ENCODE assay signal across 9 mouse cellular contexts in the genomic region with DNA sequence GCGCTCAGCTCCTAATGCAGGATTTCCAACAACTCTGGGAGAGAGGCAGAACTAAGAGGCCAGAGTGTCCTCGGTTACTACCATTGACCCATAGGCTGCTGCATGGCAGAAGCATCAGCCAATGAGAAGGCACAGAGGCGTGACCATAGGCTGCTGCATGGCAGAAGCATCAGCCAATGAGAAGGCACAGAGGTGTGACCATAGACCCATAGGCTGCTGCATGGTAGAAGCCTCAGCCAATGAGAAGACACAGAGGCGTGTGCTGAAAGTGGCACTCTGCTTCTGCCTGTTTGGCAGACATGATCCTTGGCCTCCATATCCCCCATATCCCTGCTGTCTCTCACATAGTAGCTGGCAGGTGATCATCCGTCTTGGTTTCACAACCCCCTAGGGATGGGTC.
DNase-seq lines count a peak whose midpoint lies in the region; ATAC-seq and TF ChIP-seq lines count a peak whose summit lies in the region.
"Had no signal": no experiment of that assay in that cellular context is flagged by ENCODE, and none has a peak within 500 bp of the region (broad histone marks: within the 10 kb centered on the region; RNA-seq: fewer than 3 reads in every experiment).

No protein-coding gene starts in this region.

- no peaks in the 10 kb centered on the region for H3K79me2 ChIP-seq in MEL (ENCODE audit: control insufficient read depth, insufficient read depth, low read length, poor library complexity)

- DNase-seq in frontal cortex, postnatal 36 days (ENCODE audit: low spot score in 2 of 2), result no peak
- peak; percentile 72 for DNase-seq in MEL (ENCODE audit: low read depth, low spot score)
- peak; percentile 20 for DNase-seq in induced T-regulatory cell, adult 2 months (ENCODE audit: low read depth)
- no peak for DNase-seq in urinary bladder, adult 2 months (ENCODE audit: low spot score)
- DNase-seq in thymus, postnatal 10 days (ENCODE audit: low spot score in 2 of 2), result no peak
- DNase-seq in layer of hippocampus, adult 9-10 months (ENCODE audit: low spot score), result no peak

- no peak overlapping the region for H3K4me2 ChIP-seq in midbrain, embryonic 12.5 days (replicated peaks)
- H3K4me2 ChIP-seq: embryonic facial prominence, embryonic 15.5 days had no signal

- no peak overlapping the region for H3K4me3 ChIP-seq in MEL (ENCODE audit: control insufficient read depth in 1 of 2, insufficient read depth in 1 of 2, low read depth in 2 of 2, low read length in 2 of 2)
- no peak overlapping the region for H3K4me3 ChIP-seq in midbrain, embryonic 12.5 days
- H3K4me3 ChIP-seq: embryonic facial prominence, embryonic 15.5 days had no signal

- TF ChIP-seq CTCF in MEL (IDR thresholded peaks at IDR 0.05 in 2 of 3, conservative IDR thresholded peaks at IDR 0.05 in 1 of 3; ENCODE audit: control insufficient read depth in 1 of 3, insufficient read depth in 1 of 3, low read depth in 2 of 3, low read length in 3 of 3, poor library complexity in 1 of 3, severe bottlenecking in 1 of 3), result no peak

- no peaks in the 10 kb centered on the region for H3K9me3 ChIP-seq in MEL (replicated peaks; ENCODE audit: insufficient read depth, low read length)
- H3K9me3 ChIP-seq in midbrain, embryonic 12.5 days, result no peaks in the 10 kb centered on the region
- H3K9me3 ChIP-seq: embryonic facial prominence, embryonic 15.5 days had no signal

- H3K4me1 ChIP-seq in MEL (ENCODE audit: control insufficient read depth in 1 of 2, insufficient read depth in 2 of 2, low read length in 2 of 2), result no peaks in the 10 kb centered on the region
- H3K4me1 ChIP-seq in midbrain, embryonic 12.5 days, result no peaks in the 10 kb centered on the region
- H3K4me1 ChIP-seq: embryonic facial prominence, embryonic 15.5 days had no signal

- peak; percentile 70 for ATAC-seq in frontal cortex, adult (ENCODE audit: low TSS enrichment)
- ATAC-seq in midbrain, embryonic 12.5 days (ENCODE audit: low FRiP score, low read depth), result peak; percentile 72

- WGBS in midbrain, embryonic 12.5 days, result 72% methylated on average over 5 of the region's 5 CpGs

- no peak overlapping the region for H3K9ac ChIP-seq in MEL (ENCODE audit: control insufficient read depth, low read depth, low read length, poor library complexity, severe bottlenecking)
- H3K9ac ChIP-seq in midbrain, embryonic 12.5 days (replicated peaks), result no peak overlapping the region
- H3K9ac ChIP-seq: embryonic facial prominence, embryonic 15.5 days had no signal

- no peaks in the 10 kb centered on the region for H3K36me3 ChIP-seq in MEL (ENCODE audit: control insufficient read depth in 1 of 2, insufficient read depth in 2 of 2, low read length in 2 of 2)
- H3K36me3 ChIP-seq in midbrain, embryonic 12.5 days, result no peaks in the 10 kb centered on the region
- H3K36me3 ChIP-seq: embryonic facial prominence, embryonic 15.5 days had no signal

- no peak for TF ChIP-seq EP300 in MEL (IDR thresholded peaks at IDR 0.05; ENCODE audit: low read depth in 1 of 2, low read length in 2 of 2)

- H3K27me3 ChIP-seq in MEL (ENCODE audit: control insufficient read depth in 1 of 2, insufficient read depth in 2 of 2, low read length in 2 of 2), result no peaks in the 10 kb centered on the region
- no peaks in the 10 kb centered on the region for H3K27me3 ChIP-seq in midbrain, embryonic 12.5 days
- H3K27me3 ChIP-seq: embryonic facial prominence, embryonic 15.5 days had no signal

- TF ChIP-seq RAD21 in MEL (IDR thresholded peaks at IDR 0.05; ENCODE audit: low read depth, low read length), result no peak

- H3K27ac ChIP-seq in MEL (ENCODE audit: control insufficient read depth, low read depth, low read length), result no peak overlapping the region
- H3K27ac ChIP-seq in midbrain, embryonic 12.5 days (replicated peaks), result no peak overlapping the region
- H3K27ac ChIP-seq: embryonic facial prominence, embryonic 15.5 days had no signal

- TF ChIP-seq POLR2A in MEL (IDR thresholded peaks at IDR 0.05; ENCODE audit: control insufficient read depth in 1 of 2, insufficient read depth in 1 of 2, low read depth in 1 of 2, low read length in 2 of 2, poor library complexity in 1 of 2), result peak in 1 of 2 experiments; percentile 26; a peak in 1 of 4 replicates

TF ChIP-seq in MEL, 35 proteins besides CTCF, POLR2A, EP300 and RAD21:
- TF ChIP-seq CHD2 (IDR thresholded peaks at IDR 0.05; ENCODE audit: low read length) (peak; percentile 17; the same call in 1 of the 2 replicates), KAT2A (conservative IDR thresholded peaks at IDR 0.05; ENCODE audit: low read depth, low read length) (no peak), NELFE (IDR thresholded peaks at IDR 0.05; ENCODE audit: low read depth, low read length) (peak; percentile 26; the same call in 1 of the 2 replicates)

Comparison
In these comparisons a context has a peak if more than half of its experiments do, and no peak if none do; other contexts are left out.
1. DNase-seq: peak in MEL (single experiment) and induced T-regulatory cell, adult 2 months (single experiment); none in frontal cortex, postnatal 36 days (0 of 2), urinary bladder, adult 2 months (single experiment), thymus, postnatal 10 days (0 of 2) and layer of hippocampus, adult 9-10 months (single experiment).